Mouse (Mus musculus) small intestine, adult 2 months (tissue): ENCODE data around the gene Cabp7.

Source experiments
- CTCF ChIP-seq: fragments of 200-500 bp; IDR thresholded peaks from 2 replicates; pipeline ENCODE4 v1.5.1; 2012; ENCODE audit warnings: low read depth, mild to moderate bottlenecking, control low read depth, inconsistent platforms, low read length, moderate library complexity, mixed read lengths; ENCODE audit not compliant: insufficient replicate concordance, insufficient read length; ENCODE audit errors: extremely low read depth
- POLR2A ChIP-seq: fragments of 200-500 bp; IDR thresholded peaks from 2 replicates; pipeline ENCODE4 v1.6.1; 2012; ENCODE audit warnings: low read depth, mild to moderate bottlenecking, control low read depth, inconsistent platforms, low read length, moderate library complexity

DNA sequence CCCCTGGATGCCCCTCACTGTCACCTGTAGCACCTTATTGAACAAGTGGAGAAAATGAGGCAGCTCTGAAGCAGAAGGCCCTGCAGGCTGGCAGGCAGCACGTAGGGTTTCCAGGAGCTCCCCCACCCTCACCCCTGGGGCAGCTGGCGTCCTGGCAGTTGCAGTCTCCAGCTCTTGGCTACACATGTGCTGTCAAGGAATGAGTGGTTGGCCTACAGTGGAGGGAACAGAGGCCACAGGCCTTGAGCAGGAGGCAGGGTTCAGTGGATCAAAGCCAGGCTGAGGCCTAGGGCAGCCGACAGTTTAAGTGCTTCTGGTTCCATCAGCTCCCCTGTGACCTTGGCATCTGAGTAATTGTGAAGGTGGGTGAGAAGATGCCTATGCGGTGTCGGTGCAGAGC, 15.7 kb downstream of the Cabp7 start:
- TF ChIP-seq CTCF (no peak), POLR2A (no peak)
